Mouse (Mus musculus): ENCODE measurements around the gene Nrsn2.

Nrsn2 gene

DNA sequence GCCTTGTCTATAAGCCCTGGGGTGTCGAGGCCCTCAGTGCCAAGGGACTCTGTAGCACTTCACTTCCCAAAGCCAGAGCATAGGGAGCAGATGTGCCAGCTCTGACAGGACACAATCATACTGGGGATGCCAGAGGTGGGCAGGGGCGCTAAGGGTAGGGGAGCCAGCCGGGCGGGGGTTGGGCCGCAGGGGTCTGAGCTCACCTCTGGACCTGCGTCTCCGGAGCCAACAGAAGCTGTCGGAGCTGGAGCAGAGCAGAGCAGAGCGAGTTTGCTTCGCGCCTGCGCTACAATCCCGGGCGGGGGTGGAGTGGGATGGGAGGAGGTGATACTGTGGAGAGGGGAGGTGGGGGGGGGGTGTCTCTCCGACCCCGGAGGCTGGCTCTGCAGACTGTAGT is at the start of gene Nrsn2:
Nrsn2 (minus strand) TSS at position 294 of the 397 bp plus-strand sequence.
- in situ Hi-C loops (cut with MboI, MseI) = no loop called here

DNA sequence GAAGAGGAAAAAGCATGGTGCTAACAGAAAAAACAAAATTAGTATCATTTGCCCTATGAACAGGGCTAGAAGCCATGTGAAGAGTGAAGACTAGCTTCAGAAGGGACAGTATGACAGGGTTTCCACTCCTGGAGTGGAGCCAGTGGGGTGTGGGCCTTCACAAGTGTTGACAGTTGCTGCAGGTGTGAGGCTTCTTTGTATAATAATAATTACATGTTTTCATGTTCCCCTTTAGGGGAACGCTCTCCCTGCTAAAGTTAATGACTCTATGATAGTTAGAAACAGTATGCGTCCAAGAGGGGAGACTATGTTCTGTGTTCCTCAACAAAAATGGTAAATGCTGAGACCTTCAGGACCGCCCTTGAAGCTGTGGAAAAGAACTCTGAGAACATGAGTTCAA is 39.3 kb upstream of the Nrsn2 start:
- in situ Hi-C loops (cut with MboI, MseI) = no loop called here

DNA sequence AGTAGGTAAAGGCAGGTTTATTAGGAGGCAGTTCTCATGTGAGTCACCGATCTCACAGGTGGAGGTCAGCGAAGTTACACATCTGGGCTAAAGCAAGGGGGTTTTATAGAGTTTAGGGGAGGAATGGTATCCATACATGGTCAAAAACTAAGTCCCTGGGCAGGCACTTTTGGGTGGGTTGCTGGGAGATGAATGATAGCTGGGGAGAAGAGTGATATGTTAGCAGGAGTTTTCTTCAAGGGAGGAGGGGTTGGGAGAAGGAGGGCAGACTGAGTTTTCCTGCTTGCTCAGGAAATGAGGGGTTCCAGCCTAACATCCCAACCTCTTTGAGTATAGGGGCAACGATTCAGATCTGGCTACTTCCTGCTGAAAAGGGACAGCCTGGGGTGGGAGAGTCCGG is 38.8 kb upstream of the Nrsn2 start, which contains the start of gene 6820408C15Rik:
6820408C15Rik (plus strand) TSS at position 301 of the 400 bp plus-strand sequence.
- in situ Hi-C loops (cut with MboI, MseI) = no loop called here

- in situ Hi-C loops (cut with MboI, MseI) = no loop called here
These were observed 38.2 kb upstream of the Nrsn2 start, which contains the start of gene Zcchc3 for GRCm38 (mm10) chr2:152414591-152415165. TSS of gene Zcchc3 (minus strand) at chr2:152415027.

DNA sequence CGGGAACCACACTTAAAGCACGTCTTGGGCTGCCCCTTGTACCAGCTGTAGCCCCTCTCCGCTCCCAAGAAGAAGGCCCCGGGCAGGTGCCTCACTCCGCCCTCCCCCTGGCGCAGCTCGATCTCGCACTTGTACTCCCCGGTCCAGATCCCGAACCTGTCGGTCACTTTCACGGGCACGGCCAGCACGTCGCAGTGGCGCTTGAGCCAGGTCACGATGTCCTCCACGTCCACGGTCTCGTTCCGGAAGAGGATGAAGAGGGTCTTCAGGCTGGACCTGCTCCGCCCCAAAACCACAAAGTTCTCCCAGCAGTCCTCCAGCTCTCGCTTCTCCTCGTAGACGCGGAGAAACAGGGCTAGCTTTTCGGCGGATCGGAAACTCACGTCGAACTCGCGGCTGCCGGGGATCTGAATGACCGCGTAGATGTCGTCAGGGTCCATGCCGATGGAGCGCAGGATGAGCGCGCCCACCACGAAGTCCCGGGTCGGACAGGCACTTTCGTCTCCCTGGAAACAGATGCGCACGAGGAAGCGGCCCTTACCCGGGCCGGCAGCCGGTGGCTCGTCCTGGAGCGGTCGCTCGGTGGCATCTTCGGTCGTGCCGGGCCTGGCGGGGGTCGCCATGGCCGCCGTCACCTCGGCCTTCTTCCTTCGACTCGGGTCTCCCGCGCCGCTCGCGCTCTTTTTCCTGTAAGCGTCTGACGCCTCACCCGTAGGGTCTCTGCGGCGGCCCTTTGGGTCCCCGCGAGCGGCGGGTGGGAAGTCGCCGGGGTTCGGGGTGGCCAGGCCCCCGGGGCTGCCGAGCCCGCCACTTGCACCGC is 37.5 kb upstream of the Nrsn2 start:
- in situ Hi-C loops (cut with MboI, MseI) = no loop called here

DNA sequence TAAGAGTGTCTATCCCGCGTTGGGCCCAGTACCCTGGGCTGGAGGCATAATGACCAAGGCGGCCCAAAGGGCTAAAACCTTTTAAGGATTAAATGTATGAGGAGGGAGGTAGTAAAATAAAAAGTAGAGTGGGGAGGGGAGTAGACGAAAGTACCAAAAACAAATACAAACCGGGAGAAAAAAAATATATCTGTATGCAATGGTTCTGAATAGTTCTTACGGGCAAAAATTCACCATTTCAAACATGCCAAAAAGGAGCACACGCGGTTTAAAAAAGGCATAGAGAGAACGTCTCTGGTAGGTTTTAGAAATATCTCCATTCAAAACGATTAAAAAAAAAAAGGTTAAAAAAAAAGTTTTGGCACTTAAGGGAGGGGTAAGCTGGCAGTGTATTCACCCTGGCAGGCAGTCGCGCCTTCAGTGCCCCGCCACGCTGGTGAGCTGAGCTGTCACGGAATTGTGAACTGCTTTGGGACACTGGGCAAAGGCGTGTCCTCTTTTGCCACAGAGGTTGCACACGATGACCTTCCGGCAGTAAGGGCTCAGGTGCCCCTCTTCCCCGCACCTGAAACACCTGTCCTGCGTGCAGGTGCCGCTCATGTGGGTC is 36.8 kb upstream of the Nrsn2 start:
- in situ Hi-C loops (cut with MboI, MseI) = no loop called here

GRCm38 (mm10) chr2:152412526-152413157 is 36.2 kb upstream of the Nrsn2 start:
- in situ Hi-C loops (cut with MboI, MseI) = no loop called here

GRCm38 (mm10) chr2:152411471-152411870 is 35.0 kb upstream of the Nrsn2 start:
- in situ Hi-C loops (cut with MboI, MseI) = no loop called here

DNA sequence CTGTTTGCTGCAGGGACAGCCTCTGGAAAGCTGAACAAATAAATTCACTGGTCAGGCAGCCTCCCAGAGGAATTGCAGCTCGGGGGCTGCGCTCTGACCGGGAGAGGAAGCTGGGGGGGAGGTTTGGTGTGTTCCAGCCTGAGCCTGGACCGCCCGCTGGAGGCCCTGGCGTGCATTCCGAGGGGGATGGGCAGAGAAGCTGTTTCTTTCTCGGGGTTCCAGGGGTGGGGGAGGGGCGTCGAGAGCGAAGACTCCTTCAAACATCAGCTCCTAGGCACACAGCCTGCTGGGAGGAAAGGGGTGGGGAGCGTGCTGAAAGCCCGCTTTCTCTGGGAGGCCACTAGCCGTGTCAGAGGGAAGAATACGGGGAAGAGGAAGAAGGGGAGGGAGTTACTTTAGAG is 34.5 kb upstream of the Nrsn2 start:
- in situ Hi-C loops (cut with MboI, MseI) = no loop called here

- in situ Hi-C loops (cut with MboI, MseI) = no loop called here
These were observed 33.3 kb upstream of the Nrsn2 start for GRCm38 (mm10) chr2:152409781-152410180.

- in situ Hi-C loops (cut with MboI, MseI) = no loop called here
These were observed 29.7 kb upstream of the Nrsn2 start for GRCm38 (mm10) chr2:152406126-152406525.

DNA sequence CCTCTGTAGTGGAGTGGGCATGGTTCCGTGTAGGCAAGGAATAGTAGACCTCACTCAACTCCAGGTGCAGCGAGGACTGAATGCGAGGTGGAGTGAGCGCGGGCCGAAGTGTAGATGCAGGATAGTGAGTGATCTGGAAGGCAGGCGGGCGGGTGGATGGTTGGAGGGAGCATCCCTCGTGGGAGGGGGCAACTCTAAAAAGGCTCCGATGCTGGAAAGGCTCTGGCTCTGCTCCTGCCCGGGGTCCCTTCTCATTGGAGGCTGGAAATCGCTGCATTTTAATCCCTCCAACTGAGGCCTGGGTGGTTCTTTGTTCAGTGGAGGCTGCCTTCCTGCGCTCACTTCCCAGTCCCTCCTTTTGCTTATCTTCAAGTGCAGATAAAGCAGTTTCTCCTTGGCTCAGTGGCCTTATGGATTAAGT is 22.7 kb upstream of the Nrsn2 start:
- in situ Hi-C loops (cut with MboI, MseI) = loop anchor here (10.0 kb wide), 1 partner anchor 1724 kb away; no protein-coding TSS in a partner anchor

DNA sequence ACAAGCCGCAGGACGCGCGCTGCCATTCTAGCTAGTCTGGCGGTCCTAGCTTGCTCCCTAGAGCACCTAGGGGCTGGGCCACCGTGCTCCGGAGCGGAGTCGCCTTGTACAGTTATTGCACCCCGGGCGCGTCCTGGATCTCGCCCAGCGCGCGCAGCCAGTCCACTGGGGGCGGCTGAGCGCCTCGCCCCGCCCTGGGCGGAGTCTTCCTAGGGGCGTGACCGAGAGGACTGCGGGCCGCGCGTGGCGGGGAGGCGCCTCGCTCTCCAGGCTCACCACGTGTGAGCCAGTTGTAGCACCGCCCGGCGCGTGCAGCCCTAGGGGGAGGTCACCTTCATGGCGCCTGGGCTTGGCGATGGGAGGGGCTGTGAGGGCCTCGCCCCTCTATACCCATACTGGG is 22.3 kb upstream of the Nrsn2 start:
- in situ Hi-C loops (cut with MboI, MseI) = loop anchor here (10.0 kb wide), 1 partner anchor 1724 kb away; no protein-coding TSS in a partner anchor

DNA sequence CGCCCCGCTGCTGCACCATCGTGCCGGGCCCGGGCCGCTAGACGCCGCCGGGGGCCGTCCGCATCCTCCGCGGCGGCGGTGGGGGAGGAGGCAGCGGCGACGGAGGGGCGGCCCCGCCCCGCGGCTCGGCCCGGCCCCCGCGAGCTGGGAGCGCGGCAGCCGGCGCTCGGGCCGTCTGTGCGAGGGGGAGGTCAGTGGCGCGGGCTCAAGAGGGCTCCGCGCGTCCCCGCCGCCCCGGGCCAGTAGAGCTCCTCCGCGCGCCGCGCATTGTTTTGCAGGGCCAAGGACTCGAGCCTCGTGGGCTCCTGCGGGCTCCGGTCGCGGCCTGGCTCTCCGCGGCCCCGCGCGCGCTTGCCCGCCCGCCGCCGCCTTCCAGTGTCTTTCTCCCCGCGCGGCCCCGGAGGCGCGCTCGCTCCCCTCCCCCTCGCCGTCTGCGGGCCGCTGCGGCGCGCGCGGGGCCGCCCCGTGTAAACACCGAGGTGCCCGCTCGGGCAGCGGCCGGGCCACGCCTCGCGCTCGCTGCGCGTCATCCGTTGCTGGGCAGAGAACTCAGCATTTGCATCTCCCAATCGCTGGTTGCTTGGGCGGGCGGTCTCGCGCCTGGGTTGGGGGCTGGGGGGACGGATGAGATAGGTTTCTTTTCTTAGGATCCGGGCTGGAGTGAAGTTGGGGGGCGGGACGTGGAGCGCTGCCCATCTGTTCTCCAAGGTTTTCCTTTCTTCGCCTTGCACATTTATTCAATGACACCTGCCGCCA is 21.4 kb upstream of the Nrsn2 start, which contains the start of gene Sox12:
Sox12 (minus strand) TSS at position 384 of the 756 bp plus-strand sequence.
- in situ Hi-C loops (cut with MboI, MseI) = loop anchor here (10.0 kb wide), 1 partner anchor 1723 kb away; no protein-coding TSS in a partner anchor

DNA sequence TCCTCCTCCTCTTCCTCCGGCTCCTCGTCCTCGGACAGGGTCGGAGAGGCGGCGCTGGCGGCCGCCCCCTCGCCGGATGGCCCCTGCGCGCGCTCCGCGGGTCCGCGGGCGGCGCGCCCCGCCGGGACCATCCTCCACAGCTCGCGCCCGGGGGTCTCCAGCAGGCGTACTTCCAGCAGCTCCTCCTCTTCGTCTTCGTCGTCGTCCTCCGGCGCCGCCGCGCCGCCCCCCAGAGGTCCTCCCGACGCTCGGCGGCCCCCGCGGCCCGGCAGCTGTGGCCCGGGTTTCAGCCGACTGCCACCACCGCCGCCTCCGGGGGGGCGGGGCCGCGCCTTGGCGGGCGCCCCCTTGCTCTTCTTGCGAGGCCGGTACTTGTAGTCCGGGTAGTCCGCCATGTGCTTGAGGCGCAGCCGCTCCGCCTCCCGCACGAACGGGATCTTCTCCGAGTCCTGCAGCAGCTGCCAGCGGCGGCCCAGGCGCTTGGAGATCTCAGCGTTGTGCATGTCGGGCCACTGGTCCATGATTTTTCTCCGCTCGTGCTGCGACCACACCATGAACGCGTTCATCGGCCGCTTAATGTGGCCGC is 20.7 kb upstream of the Nrsn2 start:
- in situ Hi-C loops (cut with MboI, MseI) = loop anchor here (10.0 kb wide), 1 partner anchor 1722 kb away; no protein-coding TSS in a partner anchor

GRCm38 (mm10) chr2:152396110-152397003 is 19.9 kb upstream of the Nrsn2 start:
- in situ Hi-C loops (cut with MboI, MseI) = loop anchor here (10.0 kb wide), 1 partner anchor 1722 kb away; no protein-coding TSS in a partner anchor

DNA sequence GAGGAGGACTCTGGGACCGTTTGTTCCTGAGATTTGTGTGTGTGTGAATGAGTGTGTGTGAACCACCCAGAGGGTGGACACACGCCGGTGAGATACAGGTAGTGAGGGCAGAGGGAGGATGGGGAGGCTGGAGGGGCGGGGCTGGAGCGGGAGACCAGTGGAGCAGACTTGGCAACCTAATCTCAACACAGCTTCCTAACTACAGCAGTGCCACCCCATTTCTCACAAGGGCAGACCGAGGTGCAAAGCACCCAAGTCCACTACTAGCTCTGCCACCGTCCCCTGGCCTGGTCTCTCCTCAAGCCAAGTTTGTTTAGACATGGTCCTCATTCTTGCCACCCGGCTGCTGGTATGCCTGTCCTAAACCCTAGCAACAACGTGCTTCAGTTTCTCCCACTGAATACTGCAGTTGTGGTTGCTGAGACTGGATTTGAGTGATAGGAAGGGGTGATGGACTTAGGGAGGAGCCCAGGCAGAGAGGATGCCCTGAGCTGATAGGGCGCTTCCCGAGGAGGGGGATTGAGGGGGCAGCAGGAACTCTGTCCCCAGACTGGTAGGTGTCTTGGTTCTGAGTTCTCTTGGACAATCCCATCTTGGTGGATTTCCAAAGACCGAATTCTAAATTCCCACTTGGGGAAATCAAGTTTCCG is 19.0 kb upstream of the Nrsn2 start:
- in situ Hi-C loops (cut with MboI, MseI) = loop anchor here (10.0 kb wide), 1 partner anchor 1721 kb away; no protein-coding TSS in a partner anchor

- in situ Hi-C loops (cut with MboI, MseI) = loop anchor here (10.0 kb wide), 1 partner anchor 1719 kb away; no protein-coding TSS in a partner anchor
These were observed 17.0 kb upstream of the Nrsn2 start for GRCm38 (mm10) chr2:152393225-152394017.

Data from T-helper 1 cell (primary cell).